Mouse (Mus musculus): ENCODE measurements at regions not wholly inside any gene's neighbourhood (a gene's known extent, or its start where the extent isn't known, plus 50 kb on each side); places are given as distances from the start of the nearest gene placed in this dataset.
"Not testable (repeated sequence)": the region's sequence is repeated elsewhere in the genome, so short reads cannot be mapped to it uniquely, and the experiment has no call there.

- no peak for ATAC-seq (ENCODE audit: low TSS enrichment)
Observed at GRCm38 (mm10) chr12:90664436-90664835, 73.8 kb downstream of the Dio2 start.

- no peak for ATAC-seq (ENCODE audit: low TSS enrichment)
Observed at GRCm38 (mm10) chr12:90645452-90645851, 92.8 kb downstream of the Dio2 start.

GRCm38 (mm10) chr12:90643891-90644290 lies 94.3 kb downstream of the Dio2 start:
- no peak for ATAC-seq (ENCODE audit: low TSS enrichment)

- ATAC-seq (ENCODE audit: low TSS enrichment): no peak
Observed at GRCm38 (mm10) chr12:90624856-90625255, 113.4 kb downstream of the Dio2 start.

- ATAC-seq (ENCODE audit: low TSS enrichment): no peak
Observed at GRCm38 (mm10) chr12:90623426-90623825, 114.8 kb downstream of the Dio2 start.

- ATAC-seq (ENCODE audit: low TSS enrichment): no peak
Observed at GRCm38 (mm10) chr12:90608810-90609209, 129.4 kb downstream of the Dio2 start.

- ATAC-seq (ENCODE audit: low TSS enrichment): peak; percentile 82
Observed at GRCm38 (mm10) chr12:90607894-90608293, 130.3 kb downstream of the Dio2 start.

GRCm38 (mm10) chr12:90580006-90580405 lies 158.2 kb downstream of the Dio2 start:
- no peak for ATAC-seq (ENCODE audit: low TSS enrichment)

GRCm38 (mm10) chr12:90576103-90576502 lies 162.1 kb downstream of the Dio2 start:
- ATAC-seq (ENCODE audit: low TSS enrichment): no peak

- ATAC-seq (ENCODE audit: low TSS enrichment): no peak
Observed at GRCm38 (mm10) chr12:90571907-90572306, 166.3 kb downstream of the Dio2 start.

GRCm38 (mm10) chr12:90571506-90571905 lies 166.7 kb downstream of the Dio2 start:
- ATAC-seq (ENCODE audit: low TSS enrichment): no peak

GRCm38 (mm10) chr12:90566349-90566748 lies 171.9 kb downstream of the Dio2 start:
- peak; percentile 82 for ATAC-seq (ENCODE audit: low TSS enrichment)

GRCm38 (mm10) chr12:90565051-90565450 lies 173.2 kb downstream of the Dio2 start:
- ATAC-seq (ENCODE audit: low TSS enrichment): no peak

- ATAC-seq (ENCODE audit: low TSS enrichment): not testable (repeated sequence)
Observed at GRCm38 (mm10) chr12:90564594-90564993, 173.6 kb downstream of the Dio2 start.

- no peak for ATAC-seq (ENCODE audit: low TSS enrichment)
Observed at GRCm38 (mm10) chr12:90542361-90542760, 195.9 kb downstream of the Dio2 start.
